Mouse (Mus musculus): ENCODE results near the gene Itih3.

Itih3 gene

GRCm38 (mm10) chr14:30861421-30862125 is 62.0 kb downstream of the Itih3 start:
- DNase-seq (ENCODE audit: low spot score in 2 of 2): no peak
